Mouse (Mus musculus): Measurements from ENCODE around the gene Catsper4. TPM values are rescaled to one million over a fixed set of nuclear protein-coding genes. Genes with fewer than 3 reads are reported as not detected.

Gene Catsper4
- not detected in 2 replicates for polyA plus RNA-seq (2012)

DNA sequence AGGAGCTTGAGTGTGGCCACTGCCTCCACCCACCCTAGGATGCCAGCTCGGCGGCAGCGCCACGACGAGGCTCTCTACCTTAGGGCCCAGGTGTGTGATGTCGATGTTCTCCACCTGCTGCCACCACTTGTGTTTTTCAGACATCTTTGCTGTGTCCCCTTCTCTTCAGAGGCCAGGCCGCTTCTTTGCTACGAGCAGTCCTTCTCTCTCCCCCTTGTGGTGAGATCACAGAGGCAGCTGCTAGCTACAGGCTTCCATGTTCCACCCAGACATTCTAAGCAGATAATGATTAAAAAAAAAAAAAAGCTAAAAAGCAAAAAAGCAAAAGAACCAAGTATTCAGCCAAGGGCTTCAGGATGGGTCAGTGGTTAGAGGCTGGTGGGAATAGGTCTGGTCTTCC, at the start of gene Catsper4:
Catsper4 (minus strand) TSS at position 190 of the 400 bp plus-strand sequence.
- no peak for TF ChIP-seq GATA1 (IDR thresholded peaks at IDR 0.05; ENCODE audit: low read length)

- TF ChIP-seq GATA1 (IDR thresholded peaks at IDR 0.05; ENCODE audit: low read length) = peak; percentile 12
Observed at GRCm38 (mm10) chr4:134273417-134274345, 46.5 kb upstream of the Catsper4 start.

GRCm38 (mm10) chr4:134272731-134273416, 45.7 kb upstream of the Catsper4 start:
- no peak for TF ChIP-seq GATA1 (IDR thresholded peaks at IDR 0.05; ENCODE audit: low read length)

DNA sequence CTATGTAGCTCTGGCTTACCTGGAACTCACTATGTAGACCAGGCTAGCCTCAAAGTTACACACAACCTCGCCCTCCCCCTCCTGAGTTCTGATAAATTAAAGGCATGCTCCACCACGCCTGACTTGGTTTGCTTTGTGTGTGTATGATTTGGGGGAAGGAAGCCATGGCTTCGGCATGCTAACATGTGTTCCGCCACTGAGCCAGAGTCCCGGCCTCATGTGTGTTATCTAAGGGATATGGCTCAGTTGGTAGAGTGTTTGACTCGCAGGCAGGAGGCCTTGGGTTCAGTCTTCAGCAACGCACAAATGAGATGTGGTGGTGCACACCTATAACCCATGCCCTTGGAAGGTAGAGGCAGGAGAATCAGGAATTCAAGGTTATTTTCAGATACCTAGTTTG, 44.8 kb upstream of the Catsper4 start:
- TF ChIP-seq GATA1 (IDR thresholded peaks at IDR 0.05; ENCODE audit: low read length) = no peak

- TF ChIP-seq GATA1 (IDR thresholded peaks at IDR 0.05; ENCODE audit: low read length) = no peak
Observed at GRCm38 (mm10) chr4:134268102-134268655, 41.0 kb upstream of the Catsper4 start.

GRCm38 (mm10) chr4:134265860-134266585, 38.8 kb upstream of the Catsper4 start:
- no peak for TF ChIP-seq GATA1 (IDR thresholded peaks at IDR 0.05; ENCODE audit: low read length)

- no peak for TF ChIP-seq GATA1 (IDR thresholded peaks at IDR 0.05; ENCODE audit: low read length)
Observed at GRCm38 (mm10) chr4:134263191-134263590, 36.0 kb upstream of the Catsper4 start.

GRCm38 (mm10) chr4:134258354-134258753, 31.2 kb upstream of the Catsper4 start:
- no peak for TF ChIP-seq GATA1 (IDR thresholded peaks at IDR 0.05; ENCODE audit: low read length)

- no peak for TF ChIP-seq GATA1 (IDR thresholded peaks at IDR 0.05; ENCODE audit: low read length)
Observed at GRCm38 (mm10) chr4:134257198-134258009, 30.2 kb upstream of the Catsper4 start.

GRCm38 (mm10) chr4:134256407-134257197, 29.4 kb upstream of the Catsper4 start:
- no peak for TF ChIP-seq GATA1 (IDR thresholded peaks at IDR 0.05; ENCODE audit: low read length)

- TF ChIP-seq GATA1 (IDR thresholded peaks at IDR 0.05; ENCODE audit: low read length) = no peak
Observed at GRCm38 (mm10) chr4:134255854-134256253, 28.7 kb upstream of the Catsper4 start.

DNA sequence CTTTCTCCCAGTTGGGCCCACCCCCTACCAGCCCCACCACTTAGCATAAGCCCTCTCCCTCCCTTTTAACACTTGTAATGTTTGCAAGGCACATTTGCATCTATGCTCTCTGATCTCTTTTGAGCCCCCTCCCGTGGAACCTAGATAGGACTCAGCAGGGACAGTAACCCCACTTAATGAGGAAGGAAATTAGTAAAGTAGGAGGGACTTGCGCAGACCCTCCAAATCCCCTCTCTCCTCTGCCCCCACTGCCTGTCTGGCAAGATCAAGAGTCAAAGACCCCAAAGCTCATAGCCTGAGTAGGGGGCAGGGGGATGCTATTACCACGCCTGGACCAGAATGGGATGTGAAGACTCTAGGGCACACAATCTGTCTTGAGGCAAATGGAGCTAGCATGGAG, 27.7 kb upstream of the Catsper4 start:
- TF ChIP-seq GATA1 (IDR thresholded peaks at IDR 0.05; ENCODE audit: low read length) = no peak

DNA sequence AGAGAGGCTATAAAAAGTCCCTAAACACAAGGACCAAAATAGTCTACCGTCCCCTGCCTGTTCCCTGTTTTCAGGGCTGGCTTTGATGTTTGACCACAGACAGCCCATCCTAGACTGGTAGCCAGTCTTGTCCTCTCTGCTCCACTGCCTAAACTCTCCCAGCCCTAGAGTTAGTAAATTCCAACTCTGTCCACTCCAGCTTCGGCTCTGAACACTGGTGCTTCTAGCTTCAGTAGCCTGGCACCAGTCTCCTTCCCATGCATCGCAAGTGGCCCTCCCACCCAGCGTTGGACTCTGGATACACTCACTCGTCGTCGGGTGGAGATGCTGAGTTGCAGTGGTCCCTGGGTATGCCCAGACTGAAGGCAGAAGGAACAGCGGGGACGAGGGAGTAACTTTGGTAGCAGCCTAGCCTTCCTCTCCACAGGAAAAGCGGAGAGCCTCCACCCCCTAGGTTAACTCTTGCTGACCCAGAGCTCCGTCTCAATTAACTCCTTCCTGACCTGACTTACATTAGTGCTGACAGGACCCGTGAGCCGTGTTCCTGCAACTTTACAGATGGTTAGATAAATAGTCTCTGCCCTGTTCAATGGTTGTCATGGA, 26.6 kb upstream of the Catsper4 start, which contains the start of gene Grrp1:
Grrp1 (minus strand) TSS at position 385 of the 603 bp plus-strand sequence.
- TF ChIP-seq GATA1 (IDR thresholded peaks at IDR 0.05; ENCODE audit: low read length) = no peak
